Mouse (Mus musculus): ENCODE measurements around the gene Calm2. TPM values are rescaled to one million over a fixed set of nuclear protein-coding genes. Genes with fewer than 3 reads are reported as not detected.

The Calm2 gene
- polyA plus RNA-seq, 1 experiment = 1,155 TPM

GRCm38 (mm10) chr17:87429431-87429830 lies 17.3 kb downstream of the Calm2 start:
- H3K4me1 ChIP-seq (ENCODE audit: control insufficient read depth, insufficient read depth, low read length) = no peaks in the 10 kb centered on the region
- H3K27ac ChIP-seq (ENCODE audit: insufficient read depth, low read length) = no peak overlapping the region
- TF ChIP-seq CTCF (IDR thresholded peaks at IDR 0.05; ENCODE audit: borderline replicate concordance, insufficient read depth, low read length) (no peak), POLR2A (IDR thresholded peaks at IDR 0.05; ENCODE audit: low read depth, low read length) (no peak)
- H3K4me3 ChIP-seq (ENCODE audit: insufficient read depth, low read length) = no peak overlapping the region

- no peak within 1 kb of the TSS for H3K27ac ChIP-seq (ENCODE audit: insufficient read depth, low read length)
- H3K4me3 ChIP-seq (ENCODE audit: insufficient read depth, low read length) = no peak within 1 kb of the TSS
- TF ChIP-seq CTCF (IDR thresholded peaks at IDR 0.05; ENCODE audit: borderline replicate concordance, insufficient read depth, low read length) (no peak), POLR2A (IDR thresholded peaks at IDR 0.05; ENCODE audit: low read depth, low read length) (no peak)
- H3K4me1 ChIP-seq (ENCODE audit: control insufficient read depth, insufficient read depth, low read length) = no peaks in the 10 kb centered on the region
These were observed 19.2 kb downstream of the Calm2 start, which contains the start of gene Stpg4 for GRCm38 (mm10) chr17:87427511-87427910. Stpg4 (minus strand) TSS chr17:87427741.

DNA sequence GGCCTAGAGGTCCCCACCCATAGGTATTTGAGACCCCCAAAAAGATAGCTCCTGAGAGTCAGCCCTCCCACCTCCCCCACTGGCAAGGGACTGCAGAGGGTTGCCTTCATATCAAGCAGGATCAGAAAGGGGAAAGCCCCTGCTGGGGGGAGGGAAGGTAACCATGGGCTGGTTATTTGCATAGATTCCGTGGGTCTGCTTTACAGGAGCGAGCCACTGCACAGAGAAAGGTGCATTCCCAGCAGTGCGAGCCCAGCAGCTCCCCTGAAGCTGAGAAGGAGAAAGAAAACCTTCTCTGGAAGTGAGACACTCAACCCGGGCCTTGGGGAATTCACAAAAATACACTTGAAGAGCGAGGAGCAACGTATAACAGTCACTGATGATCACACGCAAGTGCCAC lies 28.7 kb downstream of the Calm2 start:
- Histone ChIP-seq H3K4me1 (ENCODE audit: control insufficient read depth, insufficient read depth, low read length) (no peaks in the 10 kb centered on the region; the same call in 1 of the 2 replicates), H3K27ac (ENCODE audit: insufficient read depth, low read length) (no peak overlapping the region), H3K4me3 (ENCODE audit: insufficient read depth, low read length) (no peak overlapping the region)
- TF ChIP-seq CTCF (IDR thresholded peaks at IDR 0.05; ENCODE audit: borderline replicate concordance, insufficient read depth, low read length) (no peak), POLR2A (IDR thresholded peaks at IDR 0.05; ENCODE audit: low read depth, low read length) (no peak)

- Histone ChIP-seq H3K27ac (ENCODE audit: insufficient read depth, low read length) (no peak overlapping the region), H3K4me1 (ENCODE audit: control insufficient read depth, insufficient read depth, low read length) (no peaks in the 10 kb centered on the region), H3K4me3 (ENCODE audit: insufficient read depth, low read length) (no peak overlapping the region)
- TF ChIP-seq POLR2A (IDR thresholded peaks at IDR 0.05; ENCODE audit: low read depth, low read length) = no peak
- TF ChIP-seq CTCF (IDR thresholded peaks at IDR 0.05; ENCODE audit: borderline replicate concordance, insufficient read depth, low read length) = no peak
These were observed 40.1 kb downstream of the Calm2 start for GRCm38 (mm10) chr17:87406646-87407045.

DNA sequence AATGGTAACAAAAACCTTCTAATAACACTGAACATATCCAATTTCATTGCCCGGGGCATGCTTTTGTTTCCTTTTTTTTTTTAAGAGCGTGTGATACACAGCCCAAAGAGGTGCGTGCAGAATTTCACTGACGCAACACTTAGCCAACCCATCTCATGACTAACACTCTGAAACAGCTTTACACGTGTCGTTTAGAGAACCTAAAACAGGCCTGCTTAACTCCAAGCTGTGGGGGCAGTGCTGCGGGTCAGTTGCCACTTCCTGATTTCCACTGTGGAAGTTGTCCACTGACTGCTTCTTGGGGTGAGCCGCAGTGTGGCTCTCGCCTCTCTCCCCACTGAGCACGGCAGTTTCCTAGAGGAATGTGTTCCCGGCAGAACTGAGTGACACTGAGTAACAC lies 41.2 kb downstream of the Calm2 start:
- no peaks in the 10 kb centered on the region for H3K4me1 ChIP-seq (ENCODE audit: control insufficient read depth, insufficient read depth, low read length)
- H3K4me3 ChIP-seq (ENCODE audit: insufficient read depth, low read length) = no peak overlapping the region
- no peak for TF ChIP-seq POLR2A (IDR thresholded peaks at IDR 0.05; ENCODE audit: low read depth, low read length)
- TF ChIP-seq CTCF (IDR thresholded peaks at IDR 0.05; ENCODE audit: borderline replicate concordance, insufficient read depth, low read length) = no peak
- peak overlapping the region; percentile 81 for H3K27ac ChIP-seq (ENCODE audit: insufficient read depth, low read length)

- Histone ChIP-seq H3K4me3 (ENCODE audit: insufficient read depth, low read length) (no peak overlapping the region), H3K4me1 (ENCODE audit: control insufficient read depth, insufficient read depth, low read length) (no peaks in the 10 kb centered on the region), H3K27ac (ENCODE audit: insufficient read depth, low read length) (no peak overlapping the region)
- TF ChIP-seq POLR2A (IDR thresholded peaks at IDR 0.05; ENCODE audit: low read depth, low read length) (no peak), CTCF (IDR thresholded peaks at IDR 0.05; ENCODE audit: borderline replicate concordance, insufficient read depth, low read length) (no peak)
These were observed 43.3 kb downstream of the Calm2 start for GRCm38 (mm10) chr17:87403462-87403861.

DNA sequence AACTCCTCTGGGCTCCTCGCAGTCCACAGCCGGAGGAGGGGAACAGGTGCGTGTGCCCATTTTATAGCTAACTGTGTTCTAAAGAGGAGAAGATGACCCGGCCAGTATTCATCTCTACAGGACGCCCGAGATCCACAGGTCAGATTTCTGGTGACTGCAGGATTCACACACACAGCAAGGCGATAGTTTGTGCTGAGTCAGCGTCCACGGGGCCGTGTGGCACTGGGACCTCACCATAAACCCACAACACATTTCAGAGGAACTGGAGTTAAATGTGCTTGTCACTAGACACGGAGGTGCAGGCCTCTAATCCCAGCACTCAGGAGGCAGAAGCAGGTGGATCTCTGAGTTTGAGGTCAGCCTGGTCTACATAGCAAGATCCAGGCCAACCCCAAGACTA lies 44.3 kb downstream of the Calm2 start:
- Histone ChIP-seq H3K27ac (ENCODE audit: insufficient read depth, low read length) (no peak overlapping the region), H3K4me1 (ENCODE audit: control insufficient read depth, insufficient read depth, low read length) (no peaks in the 10 kb centered on the region), H3K4me3 (ENCODE audit: insufficient read depth, low read length) (no peak overlapping the region)
- TF ChIP-seq CTCF (IDR thresholded peaks at IDR 0.05; ENCODE audit: borderline replicate concordance, insufficient read depth, low read length) (no peak), POLR2A (IDR thresholded peaks at IDR 0.05; ENCODE audit: low read depth, low read length) (no peak)

GRCm38 (mm10) chr17:87397088-87397487 lies 49.6 kb downstream of the Calm2 start:
- no peaks in the 10 kb centered on the region for H3K4me1 ChIP-seq (ENCODE audit: control insufficient read depth, insufficient read depth, low read length)
- H3K4me3 ChIP-seq (ENCODE audit: insufficient read depth, low read length) = no peak overlapping the region
- no peak overlapping the region for H3K27ac ChIP-seq (ENCODE audit: insufficient read depth, low read length)
- TF ChIP-seq CTCF (IDR thresholded peaks at IDR 0.05; ENCODE audit: borderline replicate concordance, insufficient read depth, low read length) = no peak
- no peak for TF ChIP-seq POLR2A (IDR thresholded peaks at IDR 0.05; ENCODE audit: low read depth, low read length)

- H3K27ac ChIP-seq (ENCODE audit: insufficient read depth, low read length) = no peak overlapping the region
These were observed 55.5 kb downstream of the Calm2 start for GRCm38 (mm10) chr17:87391242-87391641.

GRCm38 (mm10) chr17:87387068-87387467 lies 59.7 kb downstream of the Calm2 start:
- TF ChIP-seq POLR2A (IDR thresholded peaks at IDR 0.05; ENCODE audit: low read depth, low read length) (no peak), CTCF (IDR thresholded peaks at IDR 0.05; ENCODE audit: borderline replicate concordance, insufficient read depth, low read length) (no peak)
- no peak overlapping the region for H3K27ac ChIP-seq (ENCODE audit: insufficient read depth, low read length)
- no peaks in the 10 kb centered on the region for H3K4me1 ChIP-seq (ENCODE audit: control insufficient read depth, insufficient read depth, low read length)
- H3K4me3 ChIP-seq (ENCODE audit: insufficient read depth, low read length) = no peak overlapping the region

More at GRCm38 (mm10) chr17:87391242-87391641, 55.5 kb downstream of the Calm2 start:
- TF ChIP-seq CTCF (IDR thresholded peaks at IDR 0.05; ENCODE audit: borderline replicate concordance, insufficient read depth, low read length) (no peak), POLR2A (IDR thresholded peaks at IDR 0.05; ENCODE audit: low read depth, low read length) (no peak)
- Histone ChIP-seq H3K4me1 (ENCODE audit: control insufficient read depth, insufficient read depth, low read length) (no peaks in the 10 kb centered on the region), H3K4me3 (ENCODE audit: insufficient read depth, low read length) (no peak overlapping the region)

DNA sequence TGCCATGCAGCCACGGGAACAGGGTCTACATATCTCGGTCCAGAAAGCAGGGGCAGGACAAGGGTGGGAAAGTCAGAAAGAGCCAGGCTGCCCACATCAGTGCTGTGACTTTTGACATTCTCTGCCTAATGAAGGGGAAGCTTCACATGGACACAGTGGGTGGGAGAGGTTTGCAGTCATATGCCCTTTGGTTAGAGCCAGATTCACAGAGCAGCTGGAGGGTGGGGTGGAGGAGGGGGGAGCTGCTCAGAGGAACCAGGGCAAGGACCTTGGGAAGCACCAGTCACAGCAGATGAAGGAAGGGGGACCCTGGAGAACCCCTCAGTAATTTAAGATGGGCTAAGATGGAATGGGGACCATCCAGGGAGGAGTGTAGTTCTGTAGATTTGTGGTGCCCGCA lies 60.9 kb downstream of the Calm2 start:
- H3K4me3 ChIP-seq (ENCODE audit: insufficient read depth, low read length) = no peak overlapping the region
- H3K4me1 ChIP-seq (ENCODE audit: control insufficient read depth, insufficient read depth, low read length) = no peaks in the 10 kb centered on the region

More for the DNA sequence above, 60.9 kb downstream of the Calm2 start:
- no peak for TF ChIP-seq POLR2A (IDR thresholded peaks at IDR 0.05; ENCODE audit: low read depth, low read length)
- TF ChIP-seq CTCF (IDR thresholded peaks at IDR 0.05; ENCODE audit: borderline replicate concordance, insufficient read depth, low read length) = no peak
- H3K27ac ChIP-seq (ENCODE audit: insufficient read depth, low read length) = no peak overlapping the region

Other genes starting within 250 kb of the Calm2 start
- 112 and 146 TPM in 2 replicates for gene Mcfd2, start 181.0 kb downstream of the Calm2 start, polyA plus RNA-seq (2011; ENCODE audit: insufficient read length, low read depth, missing spikeins)
- gene Ttc7, start 164.0 kb downstream of the Calm2 start, polyA plus RNA-seq (2011; ENCODE audit: insufficient read length, low read depth, missing spikeins) = 15.8 and 19.5 TPM in 2 replicates
- not detected in 2 replicates for gene Stpg4, start 19.2 kb downstream of the Calm2 start, polyA plus RNA-seq (2011; ENCODE audit: insufficient read length, low read depth, missing spikeins)
- not detected in 2 replicates for gene Epcam, start 189.0 kb upstream of the Calm2 start, polyA plus RNA-seq (2011; ENCODE audit: insufficient read length, low read depth, missing spikeins)
- gene Msh2, start 225.4 kb upstream of the Calm2 start, polyA plus RNA-seq (2011; ENCODE audit: insufficient read length, low read depth, missing spikeins) = 24.8 and 32.1 TPM in 2 replicates